Mouse (Mus musculus) CH12.LX (cell line): ENCODE measurements at regions not wholly inside any gene's neighbourhood (a gene's known extent, or its start where the extent isn't known, plus 50 kb on each side); places are given as distances from the start of the nearest gene placed in this dataset.

ENCODE experiments used
- CHD2 ChIP-seq: IDR thresholded peaks from 2 replicates; pipeline ENCODE4 v1.6.1; 2011; ENCODE audit warnings: low read length, improper control_type of control experiment
- HCFC1 ChIP-seq: IDR thresholded peaks from 2 replicates; pipeline ENCODE4 v1.6.1; 2012; ENCODE audit warnings: low read depth, mild to moderate bottlenecking, inconsistent platforms, low read length, improper control_type of control experiment
- MAZ ChIP-seq: IDR thresholded peaks from 2 replicates; pipeline ENCODE4 v1.6.1; 2012; ENCODE audit warnings: low read depth, mild to moderate bottlenecking, inconsistent platforms, low read length, improper control_type of control experiment, moderate library complexity
- MXI1 ChIP-seq: IDR thresholded peaks from 2 replicates; pipeline ENCODE4 v1.6.1; 2011; ENCODE audit warnings: mild to moderate bottlenecking, low read depth, low read length, improper control_type of control experiment
- NRF1 ChIP-seq: IDR thresholded peaks from 2 replicates; pipeline ENCODE4 v1.6.1; 2014; ENCODE audit warnings: low read depth, mild to moderate bottlenecking, inconsistent platforms, low read length, improper control_type of control experiment, moderate library complexity

GRCm38 (mm10) chr6:66401468-66401867, 133.7 kb upstream of the Mad2l1 start:
- TF ChIP-seq NRF1 (no peak), CHD2 (no peak), MXI1 (no peak), HCFC1 (no peak), MAZ (no peak)
